Mouse (Mus musculus): ENCODE measurements around the gene Rab5b. TPM values are rescaled to one million over a fixed set of nuclear protein-coding genes. Genes with fewer than 3 reads are reported as not detected.

Gene Rab5b
- total and polyA plus RNA-seq, 2 experiments from 2014 or later, result 112 to 129 TPM

GRCm38 (mm10) chr10:128656731-128657130 lies 39.3 kb downstream of the Rab5b start:
- WGBS, result 85% methylated on average over 1 of the region's 1 CpGs
- Histone ChIP-seq H3K27me3 (ENCODE audit: insufficient read depth, low read length) (no peaks in the 10 kb centered on the region), H3K4me2 (ENCODE audit: low read depth, low read length, poor library complexity, severe bottlenecking) (no peak overlapping the region), H3K36me3 (ENCODE audit: insufficient read depth, low read length) (0 out of 2 replicates have a peak, but pooled peaks cover 3% of the 10 kb centered on the region), H3K9me3 (ENCODE audit: low read length) (no peaks in the 10 kb centered on the region), H3K4me3 (ENCODE audit: low read depth, low read length) (no peak overlapping the region), H3K27ac (ENCODE audit: low read depth, low read length) (no peak overlapping the region), H3K9ac (replicated peaks; ENCODE audit: low read length, poor library complexity, severe bottlenecking) (no peak overlapping the region), H3K4me1 (ENCODE audit: insufficient read depth, low read length) (no peaks in the 10 kb centered on the region)
- no peak for DNase-seq (ENCODE audit: low spot score)
- TF ChIP-seq CTCF (IDR thresholded peaks at IDR 0.05), result no peak
- no peak for ATAC-seq (ENCODE audit: low FRiP score)

GRCm38 (mm10) chr10:128655254-128655653 lies 40.8 kb downstream of the Rab5b start:
- H3K27me3 ChIP-seq (ENCODE audit: insufficient read depth, low read length), result no peaks in the 10 kb centered on the region
- DNase-seq (ENCODE audit: low spot score) (no peak), ATAC-seq (ENCODE audit: low FRiP score) (no peak)
- no peaks in the 10 kb centered on the region for H3K4me1 ChIP-seq (ENCODE audit: insufficient read depth, low read length)
- H3K9me3 ChIP-seq (ENCODE audit: low read length), result no peaks in the 10 kb centered on the region
- no peak overlapping the region for H3K4me2 ChIP-seq (ENCODE audit: low read depth, low read length, poor library complexity, severe bottlenecking)
- no peak overlapping the region for H3K9ac ChIP-seq (replicated peaks; ENCODE audit: low read length, poor library complexity, severe bottlenecking)
- no peak overlapping the region for H3K27ac ChIP-seq (ENCODE audit: low read depth, low read length)
- WGBS, result 96% methylated on average over 3 of the region's 3 CpGs
- no peak for TF ChIP-seq CTCF (IDR thresholded peaks at IDR 0.05)
- H3K36me3 ChIP-seq (ENCODE audit: insufficient read depth, low read length), result 0 out of 2 replicates have a peak, but pooled peaks cover 3% of the 10 kb centered on the region
- no peak overlapping the region for H3K4me3 ChIP-seq (ENCODE audit: low read depth, low read length)

DNA sequence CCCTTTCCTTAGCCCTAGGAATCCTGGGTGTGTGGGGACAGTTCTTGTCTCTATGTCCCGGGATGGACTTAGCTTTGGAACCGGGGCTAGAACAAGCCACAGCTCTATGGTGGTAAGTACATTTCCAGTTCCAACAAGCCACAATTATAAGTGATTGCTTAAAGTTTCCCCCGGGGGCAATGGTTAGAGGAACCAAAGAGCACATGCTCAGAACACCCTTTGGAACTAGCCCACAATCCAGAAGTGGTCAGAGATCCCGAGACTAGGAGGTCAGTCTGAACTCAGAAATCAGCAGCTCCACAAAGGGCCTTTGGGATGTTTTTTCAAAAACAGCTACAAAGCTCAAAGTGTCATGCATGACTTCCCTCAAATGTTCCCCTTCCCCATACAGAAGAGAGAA lies 42.2 kb downstream of the Rab5b start:
- ATAC-seq (ENCODE audit: low FRiP score) (no peak), DNase-seq (ENCODE audit: low spot score) (no peak)
- no peak overlapping the region for H3K9ac ChIP-seq (replicated peaks; ENCODE audit: low read length, poor library complexity, severe bottlenecking)
- H3K27ac ChIP-seq (ENCODE audit: low read depth, low read length), result no peak overlapping the region
- TF ChIP-seq CTCF (IDR thresholded peaks at IDR 0.05), result no peak
- no peaks in the 10 kb centered on the region for H3K36me3 ChIP-seq (ENCODE audit: insufficient read depth, low read length)
- H3K4me2 ChIP-seq (ENCODE audit: low read depth, low read length, poor library complexity, severe bottlenecking), result no peak overlapping the region
- H3K4me1 ChIP-seq (ENCODE audit: insufficient read depth, low read length), result no peaks in the 10 kb centered on the region
- no peak overlapping the region for H3K4me3 ChIP-seq (ENCODE audit: low read depth, low read length)
- 77% methylated on average over 4 of the region's 4 CpGs for WGBS
- H3K27me3 ChIP-seq (ENCODE audit: insufficient read depth, low read length), result no peaks in the 10 kb centered on the region
- no peaks in the 10 kb centered on the region for H3K9me3 ChIP-seq (ENCODE audit: low read length)

GRCm38 (mm10) chr10:128646139-128647089 lies 49.6 kb downstream of the Rab5b start:
- peaks cover 5% of the 10 kb centered on the region; the same call in 1 of the 2 replicates for H3K36me3 ChIP-seq (ENCODE audit: insufficient read depth, low read length)
- peak overlapping the region; percentile 61 for H3K9ac ChIP-seq (replicated peaks; ENCODE audit: low read length, poor library complexity, severe bottlenecking)
- no peaks in the 10 kb centered on the region for H3K27me3 ChIP-seq (ENCODE audit: insufficient read depth, low read length)
- H3K4me2 ChIP-seq (ENCODE audit: low read depth, low read length, poor library complexity, severe bottlenecking), result peak overlapping the region; percentile 77
- ATAC-seq (ENCODE audit: low FRiP score), result peak; percentile 85
- peak overlapping the region; percentile 49 for H3K4me3 ChIP-seq (ENCODE audit: low read depth, low read length)
- peaks cover 10% of the 10 kb centered on the region; the same call in 1 of the 2 replicates for H3K4me1 ChIP-seq (ENCODE audit: insufficient read depth, low read length)
- peak overlapping the region; percentile 91 for H3K27ac ChIP-seq (ENCODE audit: low read depth, low read length)
- WGBS, result 4% methylated on average over 12 of the region's 13 CpGs
- no peaks in the 10 kb centered on the region for H3K9me3 ChIP-seq (ENCODE audit: low read length)
- TF ChIP-seq CTCF (IDR thresholded peaks at IDR 0.05), result no peak
- DNase-seq (ENCODE audit: low spot score), result peak; percentile 79

- Histone ChIP-seq H3K9ac (replicated peaks; ENCODE audit: low read length, poor library complexity, severe bottlenecking) (peak within 1 kb of the TSS; percentile 81), H3K27me3 (ENCODE audit: insufficient read depth, low read length) (no peaks in the 10 kb centered on the region), H3K36me3 (ENCODE audit: insufficient read depth, low read length) (peaks cover 14% of the 10 kb centered on the region), H3K4me2 (ENCODE audit: low read depth, low read length, poor library complexity, severe bottlenecking) (peak within 1 kb of the TSS; percentile 77), H3K4me1 (ENCODE audit: insufficient read depth, low read length) (peaks cover 10% of the 10 kb centered on the region; the same call in 1 of the 2 replicates), H3K9me3 (ENCODE audit: low read length) (no peaks in the 10 kb centered on the region), H3K4me3 (ENCODE audit: low read depth, low read length) (peak within 1 kb of the TSS; percentile 49), H3K27ac (ENCODE audit: low read depth, low read length) (peak within 1 kb of the TSS; percentile 91)
- peak; percentile 65 for DNase-seq (ENCODE audit: low spot score)
- WGBS, result 2% methylated on average over 26 of the region's 36 CpGs
- ATAC-seq (ENCODE audit: low FRiP score), result peak; percentile 81
- no peak; the same call in 1 of the 2 replicates for TF ChIP-seq CTCF (IDR thresholded peaks at IDR 0.05)
Observed at GRCm38 (mm10) chr10:128645111-128646011, 50.7 kb downstream of the Rab5b start, which contains the start of gene Ikzf4. Gene Ikzf4, minus strand, starts transcription at chr10:128645991.

Measured in midbrain, postnatal 0 days (tissue).